Mouse (Mus musculus) thymus, postnatal 10 days (tissue): ENCODE data around the gene 2410137M14Rik.
A peak's percentile ranks its signal among the peaks of the same experiment; 100 is the strongest.
"Not testable (repeated sequence)": the region's sequence is repeated elsewhere in the genome, so short reads cannot be mapped to it uniquely, and the experiment has no call there.

Source experiments
- DNase-seq, 2 experiments: peaks; one replicate each; pipeline ENCODE4 v3.0.0; 2021; ENCODE audit warnings: low spot score in 2 of 2

2410137M14Rik gene

DNA sequence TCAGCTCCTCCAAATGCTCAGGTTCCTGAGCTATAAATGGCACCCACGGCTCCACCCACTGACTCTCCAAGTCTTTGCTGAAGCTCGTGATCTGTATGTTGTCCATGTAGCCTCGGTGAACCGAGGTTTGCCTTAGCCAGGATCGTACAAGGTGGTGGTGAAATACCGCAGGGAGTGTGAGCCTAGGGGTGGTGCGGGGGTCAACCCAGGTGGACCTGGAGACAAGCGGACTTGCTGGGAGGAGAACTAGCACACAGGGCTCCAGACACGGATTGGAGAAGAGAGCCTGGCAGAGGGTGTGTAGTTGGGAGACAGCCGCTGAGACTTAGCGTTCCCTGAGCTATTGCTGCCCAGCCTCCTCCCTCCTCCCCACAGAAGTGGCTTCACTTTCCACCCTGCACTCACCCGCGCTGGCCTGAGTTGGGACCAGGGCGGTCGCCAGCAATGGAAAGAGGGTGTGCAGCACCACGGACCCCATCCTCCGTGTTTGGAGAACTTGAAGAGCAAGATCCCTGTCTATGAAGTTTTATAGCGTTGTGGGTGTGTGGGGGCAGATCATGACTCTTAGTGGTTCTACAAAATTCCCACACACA is at the start of gene 2410137M14Rik:
Gene 2410137M14Rik, minus strand, starts transcription at position 17 of the 593 bp plus-strand sequence.
- no peak for DNase-seq

GRCm38 (mm10) chr17:37029162-37029561 is 48.1 kb upstream of the 2410137M14Rik start:
- DNase-seq = no peak

DNA sequence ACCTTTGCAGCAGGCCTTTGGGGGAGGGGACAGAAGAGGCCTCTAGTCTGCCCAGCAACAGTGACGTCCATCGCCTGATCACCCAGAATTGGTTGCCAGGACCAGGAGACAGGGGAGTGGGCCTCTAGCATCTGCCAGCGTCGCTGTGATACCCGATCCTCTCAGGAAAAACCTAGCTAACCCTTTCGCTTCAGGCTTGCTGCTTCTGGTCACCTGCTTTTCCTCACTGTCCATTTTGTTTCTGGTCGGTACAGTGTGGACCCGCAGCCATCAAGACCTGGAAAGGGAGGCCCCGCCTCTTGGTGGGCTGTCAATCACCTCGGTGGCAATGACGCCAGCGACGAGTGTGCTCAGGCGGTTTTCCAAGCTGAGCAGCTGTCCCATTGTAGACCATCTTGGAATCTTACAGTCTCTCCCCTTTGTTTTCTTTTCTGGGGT is 47.7 kb upstream of the 2410137M14Rik start:
- DNase-seq = peak; percentile 51 to 68

- no peak for DNase-seq
Observed at GRCm38 (mm10) chr17:37028212-37028611, 47.2 kb upstream of the 2410137M14Rik start.

DNA sequence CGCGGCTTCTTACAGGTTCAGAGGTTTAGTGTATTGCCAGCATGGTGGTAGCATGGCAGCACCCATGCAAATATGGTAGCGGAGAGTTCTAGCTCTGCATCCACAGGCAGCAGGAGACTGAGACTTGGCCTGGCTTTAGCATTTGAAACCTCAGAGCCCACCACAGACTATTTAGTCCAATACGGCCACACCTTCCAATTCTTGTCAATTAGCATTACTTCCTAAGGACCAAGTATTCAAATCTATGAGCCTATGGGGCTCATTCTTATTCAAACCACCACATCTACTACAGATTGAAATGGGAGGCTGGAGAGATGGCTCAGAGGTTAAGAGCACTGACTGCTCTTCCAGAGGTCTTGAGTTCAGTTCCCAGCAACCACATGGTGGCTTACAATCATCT is 46.4 kb upstream of the 2410137M14Rik start:
- no peak for DNase-seq

DNA sequence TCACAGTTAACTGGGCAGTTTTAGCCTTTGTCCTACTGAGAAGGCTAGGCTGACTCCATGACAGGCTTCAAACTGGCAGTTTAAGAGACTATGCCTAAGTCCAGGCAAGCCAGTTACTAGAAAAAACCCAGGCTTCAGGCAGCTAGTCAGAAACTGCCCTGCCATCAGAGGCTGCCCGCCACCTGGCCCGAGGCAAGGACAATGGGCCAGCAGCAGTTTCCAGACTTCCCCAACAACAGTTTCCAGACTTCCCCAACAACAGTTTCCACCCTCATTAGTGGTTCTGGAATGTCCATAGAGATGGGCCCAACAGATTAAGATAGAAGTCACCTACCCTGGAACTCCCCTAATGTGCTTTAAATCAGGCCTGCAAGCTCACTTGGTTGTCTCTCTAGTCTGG is 45.4 kb upstream of the 2410137M14Rik start:
- no peak for DNase-seq

- no peak for DNase-seq
Observed at GRCm38 (mm10) chr17:37022628-37023576, 41.9 kb upstream of the 2410137M14Rik start, which contains the start of gene Mog. Gene Mog (minus strand): TSS chr17:37023398.

GRCm38 (mm10) chr17:37019242-37019641 is 38.2 kb upstream of the 2410137M14Rik start:
- DNase-seq = not testable (repeated sequence)

GRCm38 (mm10) chr17:37018328-37018727 is 37.3 kb upstream of the 2410137M14Rik start:
- no peak for DNase-seq

DNA sequence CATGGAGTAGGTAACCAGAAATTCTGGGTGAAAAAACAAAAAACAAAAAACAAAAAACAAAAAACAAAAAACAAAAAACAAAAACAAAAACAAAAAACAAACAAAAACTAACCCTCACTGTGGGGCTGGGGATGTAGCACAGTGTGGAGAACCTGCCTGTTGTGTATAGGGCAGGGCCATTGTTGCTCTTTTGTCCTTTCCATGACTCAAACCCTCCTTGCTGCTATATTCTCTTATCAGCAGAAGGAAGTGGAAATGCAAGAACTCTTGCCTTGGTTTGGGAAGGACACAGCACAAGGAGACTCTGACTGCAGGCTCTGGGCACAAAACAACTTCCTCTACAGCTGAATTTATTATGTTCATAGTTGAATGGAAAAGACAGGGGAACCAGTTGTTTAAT is 35.3 kb upstream of the 2410137M14Rik start:
- DNase-seq = no peak

DNA sequence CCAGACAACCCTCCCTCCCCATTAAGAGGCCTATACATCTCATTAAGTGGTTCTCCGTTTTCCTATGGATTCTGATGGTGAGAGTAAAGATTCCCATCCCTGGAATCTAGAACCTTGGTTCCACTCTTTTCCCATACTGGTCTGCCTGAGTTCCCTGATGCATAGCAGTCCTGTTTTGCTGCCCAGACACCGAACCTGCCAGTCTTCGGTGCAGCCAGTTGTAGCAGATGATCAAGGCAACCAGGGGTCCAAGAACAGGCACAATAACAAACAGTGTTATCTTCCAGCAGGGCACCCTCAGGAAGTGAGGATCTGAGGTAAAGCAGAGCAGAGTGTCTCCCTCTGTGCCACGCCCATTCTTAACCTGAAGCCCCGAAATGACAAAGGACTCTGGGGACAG is 31.1 kb upstream of the 2410137M14Rik start:
- no peak for DNase-seq

DNA sequence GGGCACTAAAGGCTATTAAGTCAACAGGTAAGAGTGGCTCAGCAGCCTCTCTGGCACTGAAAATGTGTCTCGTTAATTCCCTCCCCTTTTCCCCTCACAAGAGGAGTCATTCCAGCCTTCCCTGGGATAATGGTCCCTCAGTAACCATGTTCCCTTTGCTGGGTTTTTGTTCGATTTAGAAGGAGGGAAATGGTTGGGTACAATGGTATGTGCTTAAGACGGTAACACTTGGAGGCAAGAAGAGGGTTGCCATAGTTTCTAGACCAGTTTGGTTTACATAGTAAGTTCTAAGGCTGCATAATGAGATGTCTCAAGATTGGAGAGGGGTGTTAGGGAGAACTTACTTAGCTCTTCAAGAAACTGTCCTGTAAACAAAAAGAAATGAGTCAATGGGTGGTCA is 30.7 kb upstream of the 2410137M14Rik start:
- no peak for DNase-seq

GRCm38 (mm10) chr17:37009460-37010042 is 28.5 kb upstream of the 2410137M14Rik start:
- no peak for DNase-seq

DNA sequence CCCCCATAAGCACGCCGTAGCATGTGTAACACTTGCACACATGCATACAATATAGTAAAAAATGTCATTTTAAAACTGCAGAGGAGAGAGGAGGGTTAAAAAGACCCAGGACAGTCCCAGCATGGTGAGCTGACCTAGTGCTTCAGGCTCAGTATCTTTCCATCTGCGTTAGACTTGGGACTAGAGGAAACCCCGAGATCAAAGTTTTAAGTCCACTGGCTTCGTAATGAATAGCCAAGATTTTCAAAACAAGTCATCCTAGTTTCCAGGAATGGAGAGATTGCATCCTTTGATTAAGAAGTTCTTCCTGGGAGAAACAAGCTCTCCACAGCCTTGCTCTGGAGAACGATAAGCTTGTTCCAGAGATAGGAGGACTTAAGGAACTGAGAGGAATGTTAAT is 27.1 kb upstream of the 2410137M14Rik start:
- DNase-seq = no peak

GRCm38 (mm10) chr17:37003366-37003765 is 22.3 kb upstream of the 2410137M14Rik start:
- DNase-seq = no peak

DNA sequence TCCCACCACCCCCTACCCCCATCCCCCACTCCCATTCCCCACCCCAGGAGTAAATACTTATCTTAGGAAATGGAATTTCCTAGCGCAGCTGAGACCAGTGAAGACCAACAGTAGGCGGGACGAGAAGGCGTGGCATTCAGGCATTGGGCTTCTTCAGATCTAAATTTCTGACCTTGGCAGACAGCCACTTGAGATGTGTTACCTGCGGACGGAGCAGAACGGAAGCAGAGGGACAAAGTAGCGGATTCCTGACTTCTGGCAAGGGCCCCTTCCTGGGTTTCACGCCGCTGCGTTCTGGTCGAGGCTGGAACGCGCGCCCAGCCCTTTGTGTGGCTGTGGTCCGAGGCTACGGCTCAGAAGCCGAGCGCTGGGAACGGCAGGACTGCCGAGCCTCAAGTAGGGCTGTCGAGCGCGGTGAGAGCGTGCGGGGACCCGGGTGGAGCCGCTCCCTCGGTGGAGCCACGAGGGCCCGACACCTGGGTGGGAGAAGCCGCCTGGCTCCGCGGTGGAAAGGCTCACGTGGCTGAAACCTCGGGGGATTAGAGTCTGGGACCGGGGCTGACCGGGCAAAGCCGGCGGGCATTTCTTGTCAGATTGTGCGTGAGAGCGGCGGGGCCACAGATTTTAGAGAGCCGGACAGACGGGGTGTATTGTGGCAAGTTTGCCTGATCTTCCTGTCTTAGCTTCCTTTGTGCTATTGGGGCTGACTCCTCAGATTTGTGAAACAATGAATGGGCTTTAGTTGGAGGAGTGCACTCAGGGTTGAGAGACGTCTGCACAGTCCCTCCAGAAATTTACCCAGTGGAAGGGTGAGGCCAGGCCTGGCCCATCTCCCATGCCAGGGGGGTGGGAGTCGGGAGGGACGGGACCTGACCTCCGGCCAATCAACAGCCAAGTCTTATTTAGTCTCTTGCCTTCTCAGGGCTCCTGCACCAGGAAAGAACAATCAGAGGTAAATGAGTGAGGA is 21.6 kb upstream of the 2410137M14Rik start:
- no peak for DNase-seq

DNA sequence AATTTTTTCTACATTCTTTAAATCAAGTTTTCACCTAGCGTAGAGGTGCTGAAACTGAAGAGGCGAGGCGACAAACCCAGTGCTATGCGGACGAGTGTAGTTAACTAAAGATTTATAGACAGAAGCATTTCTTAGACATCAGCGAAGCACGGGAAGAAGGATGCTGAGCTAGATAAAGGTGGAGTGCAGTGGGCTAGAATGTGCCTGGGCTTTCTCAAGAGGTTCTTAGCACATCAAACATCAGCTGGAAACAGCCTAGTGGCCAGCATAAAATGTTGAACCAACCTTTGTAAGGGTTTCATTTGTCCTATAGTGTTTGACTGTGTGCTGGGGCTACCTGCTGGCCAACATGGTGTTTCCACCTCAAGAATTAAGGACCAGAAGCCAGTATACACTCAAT is 19.8 kb upstream of the 2410137M14Rik start, which contains the start of gene Zfp57:
Gene Zfp57, plus strand, starts transcription at position 301 of the 400 bp plus-strand sequence.
- DNase-seq = no peak

DNA sequence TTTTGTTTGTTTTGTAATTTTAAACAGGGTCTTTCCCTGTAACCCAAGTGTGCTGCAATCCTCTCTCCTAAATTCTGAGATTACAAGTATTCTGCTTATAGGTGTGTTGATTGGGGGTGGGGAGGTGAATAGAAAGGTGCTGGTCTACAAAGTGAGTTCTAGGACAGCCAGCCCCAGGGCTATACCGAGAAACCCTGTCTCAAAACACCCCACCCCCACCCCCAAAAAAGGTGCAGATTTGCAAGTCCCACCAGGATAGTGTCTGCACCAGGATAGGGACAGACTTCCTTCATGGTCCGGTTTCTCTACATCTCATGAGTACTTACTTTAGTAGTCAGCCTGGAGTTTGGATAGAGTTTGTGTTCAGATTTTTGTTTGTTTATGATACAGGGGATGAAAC is 17.4 kb upstream of the 2410137M14Rik start:
- no peak for DNase-seq

DNA sequence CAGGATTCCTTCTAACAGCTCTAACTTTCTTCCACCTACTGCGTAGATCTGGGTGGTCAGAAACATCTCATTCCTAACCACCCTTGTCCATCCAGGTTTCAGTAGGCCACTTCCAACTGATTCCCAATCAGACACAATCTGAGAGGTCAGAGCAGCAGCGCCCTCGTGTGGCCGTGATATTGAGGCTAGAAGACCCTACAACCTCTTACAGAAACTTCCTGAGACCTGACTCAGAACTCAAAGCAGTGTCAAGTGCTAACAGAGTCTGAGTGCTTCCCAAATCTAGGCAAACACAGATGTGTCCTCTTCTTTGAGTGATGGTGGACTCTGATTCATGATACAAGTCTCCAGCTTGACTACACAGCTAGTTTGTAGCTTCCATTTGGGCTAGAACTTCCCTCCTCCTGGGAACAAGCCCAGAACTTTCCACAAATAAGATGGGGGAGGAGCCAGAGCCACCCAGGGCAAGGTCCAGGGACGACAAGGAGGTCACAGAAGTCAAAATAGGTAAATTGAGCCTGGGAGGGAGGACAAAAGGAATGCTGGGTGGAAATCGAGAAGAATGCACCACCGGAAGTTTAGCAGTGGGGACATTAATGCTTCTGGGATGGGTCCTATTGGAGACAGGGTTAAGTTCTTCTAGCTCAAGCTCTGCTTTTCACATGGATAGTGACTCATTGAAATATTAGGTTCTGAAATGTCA is 16.1 kb upstream of the 2410137M14Rik start:
- DNase-seq = peak; percentile 19 to 76

GRCm38 (mm10) chr17:36995448-36995847 is 14.4 kb upstream of the 2410137M14Rik start:
- no peak for DNase-seq

GRCm38 (mm10) chr17:36994528-36994927 is 13.5 kb upstream of the 2410137M14Rik start:
- no peak for DNase-seq
